Mouse (Mus musculus) heart, embryonic 15.5 days (tissue): ENCODE data around the gene Nelfb. TPM values are rescaled to one million over a fixed set of nuclear protein-coding genes. Genes with fewer than 3 reads are reported as not detected.

ENCODE experiments used
- ATAC-seq: fragments of 200-750 bp; cut with Nextera tagmentation; replicated peaks from 2 replicates; pipeline ENCODE4 v1.8.0; 2017; ENCODE audit warnings: low read depth, moderate TSS enrichment; ENCODE audit not compliant: insufficient number of reproducible peaks, insufficient read depth, low FRiP score
- H3K27ac ChIP-seq: fragments of 300-500 bp; sonication (generic); 2 replicates; pipeline ENCODE4 v1.5.1; 2015; ENCODE audit warnings: mild to moderate bottlenecking, inconsistent platforms
- H3K27me3 ChIP-seq: fragments of 300-500 bp; sonication (generic); 2 replicates; pipeline ENCODE4 v1.6.1; 2015; ENCODE audit warnings: inconsistent platforms
- H3K36me3 ChIP-seq: fragments of 300-500 bp; sonication (generic); 2 replicates; pipeline ENCODE4 v1.6.1; 2015; ENCODE audit warnings: mild to moderate bottlenecking, inconsistent platforms
- H3K4me1 ChIP-seq: fragments of 300-500 bp; sonication (generic); replicated peaks from 2 replicates; pipeline ENCODE4 v1.6.1; 2015; ENCODE audit warnings: inconsistent platforms
- H3K4me2 ChIP-seq: fragments of 300-500 bp; sonication (generic); 2 replicates; pipeline ENCODE4 v1.6.1; 2015; ENCODE audit warnings: inconsistent platforms, mild to moderate bottlenecking, moderate library complexity
- H3K4me3 ChIP-seq: fragments of 300-500 bp; sonication (generic); 2 replicates; pipeline ENCODE4 v1.5.1; 2015; ENCODE audit warnings: mild to moderate bottlenecking, inconsistent platforms
- H3K9ac ChIP-seq: fragments of 300-500 bp; sonication (generic); 2 replicates; pipeline ENCODE4 v1.6.1; 2015; ENCODE audit warnings: mild to moderate bottlenecking, inconsistent platforms
- H3K9me3 ChIP-seq: fragments of 300-500 bp; sonication (generic); replicated peaks from 2 replicates; pipeline ENCODE4 v1.6.1; 2016; ENCODE audit warnings: inconsistent platforms
- WGBS: fragments of 180-500 bp; shearing (Covaris S2); methylation state at CpG from one replicate; pipeline ENCODE4 v1.1.7; 2015; ENCODE audit warnings: mixed read lengths; 5-methylcytosine and 5-hydroxymethylcytosine counted together
- polyA plus RNA-seq: library from polyadenylated mRNA; unstranded; fragments of >200 nt; fragmentation: Nextera tagmentation; extraction: Ambion mirVana; gene quantifications from 2 replicates; pipeline ENCODE4 v1.2.1, GENCODE M21; 2015

Nelfb gene
- polyA plus RNA-seq, 1 experiment from 2014 or later, result 62.7 TPM

- H3K9me3 ChIP-seq, result no peaks in the 10 kb centered on the region
- peaks cover 64% of the 10 kb centered on the region for H3K4me1 ChIP-seq
- H3K4me3 ChIP-seq, result peak overlapping the region; percentile 67
- WGBS, result under 1% methylated on average over 17 of the region's 17 CpGs
- peak overlapping the region; percentile 91 for H3K4me2 ChIP-seq
- ATAC-seq, result no peak
- H3K36me3 ChIP-seq, result no peaks in the 10 kb centered on the region
- peaks cover 22% of the 10 kb centered on the region; the same call in 1 of the 2 replicates for H3K27me3 ChIP-seq
- peak overlapping the region; percentile 84 for H3K27ac ChIP-seq
- H3K9ac ChIP-seq, result peak overlapping the region; percentile 66
Measured at GRCm38 (mm10) chr2:25181891-25182397, 29.3 kb downstream of the Nelfb start.

- H3K4me3 ChIP-seq, result peak overlapping the region; percentile 67
- H3K9me3 ChIP-seq, result no peaks in the 10 kb centered on the region
- H3K4me1 ChIP-seq, result peaks cover 70% of the 10 kb centered on the region
- H3K4me2 ChIP-seq, result peak overlapping the region; percentile 91
- WGBS, result under 1% methylated on average over 100 of the region's 100 CpGs
- H3K27me3 ChIP-seq, result peaks cover 26% of the 10 kb centered on the region
- H3K27ac ChIP-seq, result peak overlapping the region; percentile 84
- peak overlapping the region; percentile 66 for H3K9ac ChIP-seq
- H3K36me3 ChIP-seq, result no peaks in the 10 kb centered on the region
- ATAC-seq, result peak; percentile 20
Measured at GRCm38 (mm10) chr2:25180973-25181890, 30.1 kb downstream of the Nelfb start.

- Histone ChIP-seq H3K36me3 (no peaks in the 10 kb centered on the region), H3K9ac (peak within 1 kb of the TSS; percentile 66), H3K4me3 (peak within 1 kb of the TSS; percentile 67), H3K9me3 (no peaks in the 10 kb centered on the region), H3K27me3 (peaks cover 30% of the 10 kb centered on the region), H3K4me2 (peak within 1 kb of the TSS; percentile 91), H3K4me1 (peaks cover 68% of the 10 kb centered on the region), H3K27ac (peak within 1 kb of the TSS; percentile 84)
- under 1% methylated on average over 35 of the region's 35 CpGs for WGBS
- ATAC-seq, result peak; percentile 89
Measured at GRCm38 (mm10) chr2:25180478-25180903, 30.8 kb downstream of the Nelfb start, which contains the start of gene Nrarp. Gene Nrarp (plus strand): TSS chr2:25180758.

GRCm38 (mm10) chr2:25179566-25180217 lies 31.6 kb downstream of the Nelfb start:
- H3K4me3 ChIP-seq, result peak overlapping the region; percentile 67
- peak overlapping the region; percentile 58 for H3K27ac ChIP-seq
- no peaks in the 10 kb centered on the region for H3K9me3 ChIP-seq
- WGBS, result 60% methylated on average over 15 of the region's 15 CpGs
- H3K9ac ChIP-seq, result peak overlapping the region; percentile 29; the same call in 1 of the 2 replicates
- H3K36me3 ChIP-seq, result no peaks in the 10 kb centered on the region
- peaks cover 31% of the 10 kb centered on the region for H3K27me3 ChIP-seq
- no peak for ATAC-seq
- H3K4me1 ChIP-seq, result peaks cover 66% of the 10 kb centered on the region
- H3K4me2 ChIP-seq, result peak overlapping the region; percentile 91

GRCm38 (mm10) chr2:25178285-25178972 lies 32.9 kb downstream of the Nelfb start:
- no peak for ATAC-seq
- H3K4me3 ChIP-seq, result no peak overlapping the region
- peak overlapping the region; percentile 58 for H3K27ac ChIP-seq
- H3K27me3 ChIP-seq, result peaks cover 28% of the 10 kb centered on the region
- H3K9ac ChIP-seq, result no peak overlapping the region
- 30% methylated on average over 10 of the region's 10 CpGs for WGBS
- 0 out of 2 replicates have a peak overlapping the region, but pooled peaks have one; percentile 5 for H3K4me2 ChIP-seq
- H3K36me3 ChIP-seq, result no peaks in the 10 kb centered on the region
- no peaks in the 10 kb centered on the region for H3K9me3 ChIP-seq
- peaks cover 60% of the 10 kb centered on the region for H3K4me1 ChIP-seq

- no peaks in the 10 kb centered on the region for H3K36me3 ChIP-seq
- peaks cover 25% of the 10 kb centered on the region for H3K27me3 ChIP-seq
- peak overlapping the region; percentile 5; the same call in 1 of the 2 replicates for H3K4me2 ChIP-seq
- H3K9ac ChIP-seq, result no peak overlapping the region
- no peak for ATAC-seq
- peak overlapping the region; percentile 65 for H3K27ac ChIP-seq
- H3K4me3 ChIP-seq, result no peak overlapping the region
- 14% methylated on average over 6 of the region's 6 CpGs for WGBS
- H3K9me3 ChIP-seq, result no peaks in the 10 kb centered on the region
- H3K4me1 ChIP-seq, result peaks cover 54% of the 10 kb centered on the region
Measured at GRCm38 (mm10) chr2:25177685-25178084, 33.6 kb downstream of the Nelfb start.

- Histone ChIP-seq H3K36me3 (no peaks in the 10 kb centered on the region), H3K4me3 (no peak overlapping the region), H3K9me3 (no peaks in the 10 kb centered on the region), H3K4me2 (no peak overlapping the region; the same call in 1 of the 2 replicates), H3K27ac (peak overlapping the region; percentile 65), H3K4me1 (peaks cover 50% of the 10 kb centered on the region), H3K9ac (no peak overlapping the region), H3K27me3 (peaks cover 23% of the 10 kb centered on the region)
- ATAC-seq, result no peak
- 40% methylated on average over 4 of the region's 4 CpGs for WGBS
Measured at GRCm38 (mm10) chr2:25177076-25177475, 34.2 kb downstream of the Nelfb start.

- H3K9ac ChIP-seq, result no peak overlapping the region
Measured at GRCm38 (mm10) chr2:25176573-25176972, 34.7 kb downstream of the Nelfb start.

GRCm38 (mm10) chr2:25175690-25176078 lies 35.6 kb downstream of the Nelfb start:
- Histone ChIP-seq H3K9ac (no peak overlapping the region), H3K4me3 (no peak overlapping the region), H3K9me3 (no peaks in the 10 kb centered on the region), H3K27me3 (peaks cover 23% of the 10 kb centered on the region), H3K4me2 (no peak overlapping the region), H3K27ac (no peak overlapping the region), H3K4me1 (peaks cover 38% of the 10 kb centered on the region), H3K36me3 (no peaks in the 10 kb centered on the region)
- WGBS, result 80% methylated on average over 4 of the region's 4 CpGs
- no peak for ATAC-seq

More at GRCm38 (mm10) chr2:25176573-25176972, 34.7 kb downstream of the Nelfb start:
- H3K36me3 ChIP-seq, result no peaks in the 10 kb centered on the region
- peaks cover 46% of the 10 kb centered on the region for H3K4me1 ChIP-seq
- 38% methylated on average over 6 of the region's 6 CpGs for WGBS
- peak overlapping the region; percentile 65; the same call in 1 of the 2 replicates for H3K27ac ChIP-seq
- no peak overlapping the region for H3K4me3 ChIP-seq
- H3K4me2 ChIP-seq, result no peak overlapping the region
- H3K27me3 ChIP-seq, result peaks cover 23% of the 10 kb centered on the region
- ATAC-seq, result no peak
- H3K9me3 ChIP-seq, result no peaks in the 10 kb centered on the region

- 55% methylated on average over 7 of the region's 7 CpGs for WGBS
- no peak overlapping the region for H3K9ac ChIP-seq
- no peaks in the 10 kb centered on the region for H3K9me3 ChIP-seq
- H3K4me1 ChIP-seq, result peaks cover 40% of the 10 kb centered on the region
- ATAC-seq, result no peak
- H3K36me3 ChIP-seq, result no peaks in the 10 kb centered on the region
- peaks cover 23% of the 10 kb centered on the region for H3K27me3 ChIP-seq
- H3K4me2 ChIP-seq, result no peak overlapping the region
- H3K27ac ChIP-seq, result no peak overlapping the region
- H3K4me3 ChIP-seq, result no peak overlapping the region
Measured at GRCm38 (mm10) chr2:25174866-25175689, 36.2 kb downstream of the Nelfb start.
